Mouse (Mus musculus): ENCODE measurements at regions not wholly inside any gene's neighbourhood (a gene's known extent, or its start where the extent isn't known, plus 50 kb on each side); places are given as distances from the start of the nearest gene placed in this dataset.

DNA sequence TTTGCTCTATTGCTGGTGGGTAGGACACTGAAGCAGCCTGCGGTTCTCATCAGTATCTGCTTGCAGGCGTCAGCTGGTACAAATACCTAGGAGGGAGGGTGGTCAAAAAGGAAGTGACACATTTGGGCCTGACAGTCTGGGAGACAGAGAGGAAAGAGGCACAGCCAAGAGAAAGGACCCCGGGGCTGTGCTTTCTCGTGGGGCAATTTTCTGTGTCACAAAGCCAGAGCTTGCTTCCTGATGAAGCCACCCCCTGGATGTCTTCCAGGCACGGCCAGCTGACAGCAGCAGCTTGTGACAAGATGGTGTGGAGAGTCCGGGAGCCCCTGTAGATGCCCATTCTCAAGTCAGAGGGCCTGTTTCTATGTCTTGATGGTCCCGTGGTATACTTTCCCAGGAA lies 1181.8 kb upstream of the A1bg start:
- DNase-seq (ENCODE audit: low spot score) = no peak
- Histone ChIP-seq H3K36me3 (no peaks in the 10 kb centered on the region), H3K27me3 (ENCODE audit: low read depth, poor library complexity, severe bottlenecking) (peaks cover 32% of the 10 kb centered on the region), H3K27ac (replicated peaks) (no peak overlapping the region), H3K9me3 (replicated peaks) (peaks cover 9% of the 10 kb centered on the region; the same call in 1 of the 2 replicates), H3K4me3 (no peak overlapping the region), H3K4me1 (peaks cover 21% of the 10 kb centered on the region)
- 75% methylated on average over 7 of the region's 7 CpGs for WGBS

DNA sequence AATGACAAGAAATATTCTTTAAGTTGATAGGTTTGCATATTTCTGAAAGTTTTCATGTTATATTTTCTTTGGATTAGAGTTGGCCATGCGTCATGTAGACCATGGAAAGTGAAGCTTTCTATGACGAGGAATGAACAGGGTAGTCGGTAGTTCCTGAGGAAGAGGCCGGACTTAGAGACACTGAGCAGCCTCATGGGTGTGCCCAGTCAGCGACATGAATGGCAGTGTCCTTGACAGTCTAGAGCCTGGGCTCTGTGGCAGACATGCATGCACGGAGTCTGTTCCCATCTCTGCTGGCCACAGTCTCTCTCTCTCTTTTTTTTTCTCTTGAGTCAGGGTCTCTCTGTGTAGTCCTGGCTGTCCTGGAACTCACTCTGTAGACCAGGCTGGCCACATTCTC lies 1176.9 kb upstream of the A1bg start:
- Histone ChIP-seq H3K27me3 (ENCODE audit: low read depth, poor library complexity, severe bottlenecking) (peaks cover 15% of the 10 kb centered on the region), H3K9me3 (replicated peaks) (peaks cover 9% of the 10 kb centered on the region; the same call in 1 of the 2 replicates), H3K27ac (replicated peaks) (no peak overlapping the region), H3K4me3 (no peak overlapping the region), H3K4me1 (peaks cover 6% of the 10 kb centered on the region; the same call in 1 of the 2 replicates), H3K36me3 (no peaks in the 10 kb centered on the region)
- WGBS = 88% methylated on average over 6 of the region's 6 CpGs
- DNase-seq (ENCODE audit: low spot score) = no peak

GRCm38 (mm10) chr15:62098791-62099660 lies 1176.2 kb upstream of the A1bg start:
- H3K4me1 ChIP-seq = peaks cover 6% of the 10 kb centered on the region; the same call in 1 of the 2 replicates
- WGBS = 49% methylated on average over 16 of the region's 16 CpGs
- peaks cover 9% of the 10 kb centered on the region; the same call in 1 of the 2 replicates for H3K9me3 ChIP-seq (replicated peaks)
- H3K4me3 ChIP-seq = no peak overlapping the region
- no peak for DNase-seq (ENCODE audit: low spot score)
- H3K27ac ChIP-seq (replicated peaks) = no peak overlapping the region
- no peaks in the 10 kb centered on the region for H3K36me3 ChIP-seq
- peaks cover 9% of the 10 kb centered on the region for H3K27me3 ChIP-seq (ENCODE audit: low read depth, poor library complexity, severe bottlenecking)

- H3K27ac ChIP-seq (replicated peaks) = no peak overlapping the region
- H3K27me3 ChIP-seq (ENCODE audit: low read depth, poor library complexity, severe bottlenecking) = peaks cover 6% of the 10 kb centered on the region; the same call in 1 of the 2 replicates
- no peak overlapping the region for H3K4me3 ChIP-seq
- no peaks in the 10 kb centered on the region for H3K36me3 ChIP-seq
- H3K9me3 ChIP-seq (replicated peaks) = no peaks in the 10 kb centered on the region
- 89% methylated on average over 7 of the region's 7 CpGs for WGBS
- peaks cover 21% of the 10 kb centered on the region for H3K4me1 ChIP-seq
- DNase-seq (ENCODE audit: low spot score) = no peak
These were observed 1174.0 kb upstream of the A1bg start for GRCm38 (mm10) chr15:62096778-62097177.

DNA sequence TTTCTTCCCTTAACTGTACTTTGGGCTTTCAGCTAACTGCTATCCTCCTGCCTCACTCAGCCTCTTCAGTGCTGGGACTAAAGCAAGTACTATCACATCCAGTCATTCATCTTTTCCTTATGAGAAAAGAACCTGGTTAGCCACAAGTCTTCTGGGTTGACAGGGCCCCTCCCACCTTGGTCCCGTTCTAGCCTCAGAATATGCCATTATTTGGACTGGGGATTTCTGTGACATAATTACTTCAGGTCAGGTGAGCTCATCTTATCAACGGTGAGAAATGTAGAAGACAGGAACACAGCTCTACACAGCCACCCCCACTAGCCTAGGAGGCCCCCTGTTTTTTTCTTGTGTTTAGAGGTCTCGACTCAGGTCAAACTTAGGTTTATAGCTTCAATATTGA lies 1172.4 kb upstream of the A1bg start:
- no peak overlapping the region for H3K4me3 ChIP-seq
- no peak overlapping the region for H3K27ac ChIP-seq (replicated peaks)
- peaks cover 24% of the 10 kb centered on the region for H3K4me1 ChIP-seq
- no peaks in the 10 kb centered on the region for H3K9me3 ChIP-seq (replicated peaks)
- DNase-seq (ENCODE audit: low spot score) = no peak
- WGBS = 81% methylated on average over 3 of the region's 3 CpGs
- H3K36me3 ChIP-seq = no peaks in the 10 kb centered on the region
- H3K27me3 ChIP-seq (ENCODE audit: low read depth, poor library complexity, severe bottlenecking) = peaks cover 6% of the 10 kb centered on the region; the same call in 1 of the 2 replicates

GRCm38 (mm10) chr15:62093672-62094071 lies 1170.9 kb upstream of the A1bg start:
- no peak for DNase-seq (ENCODE audit: low spot score)
- H3K4me1 ChIP-seq = peaks cover 19% of the 10 kb centered on the region
- H3K36me3 ChIP-seq = no peaks in the 10 kb centered on the region
- peaks cover 2% of the 10 kb centered on the region; the same call in 1 of the 2 replicates for H3K27me3 ChIP-seq (ENCODE audit: low read depth, poor library complexity, severe bottlenecking)
- no peaks in the 10 kb centered on the region for H3K9me3 ChIP-seq (replicated peaks)
- no peak overlapping the region for H3K27ac ChIP-seq (replicated peaks)
- H3K4me3 ChIP-seq = no peak overlapping the region
- WGBS = 74% methylated on average over 4 of the region's 4 CpGs

GRCm38 (mm10) chr15:62092671-62093185 lies 1169.9 kb upstream of the A1bg start:
- Histone ChIP-seq H3K27ac (replicated peaks) (peak overlapping the region; percentile 33; the same call in 1 of the 2 replicates), H3K9me3 (replicated peaks) (no peaks in the 10 kb centered on the region), H3K27me3 (ENCODE audit: low read depth, poor library complexity, severe bottlenecking) (no peaks in the 10 kb centered on the region), H3K4me3 (no peak overlapping the region), H3K36me3 (no peaks in the 10 kb centered on the region), H3K4me1 (peaks cover 18% of the 10 kb centered on the region)
- DNase-seq (ENCODE audit: low spot score) = peak; percentile 23
- 11% methylated on average over 5 of the region's 5 CpGs for WGBS

DNA sequence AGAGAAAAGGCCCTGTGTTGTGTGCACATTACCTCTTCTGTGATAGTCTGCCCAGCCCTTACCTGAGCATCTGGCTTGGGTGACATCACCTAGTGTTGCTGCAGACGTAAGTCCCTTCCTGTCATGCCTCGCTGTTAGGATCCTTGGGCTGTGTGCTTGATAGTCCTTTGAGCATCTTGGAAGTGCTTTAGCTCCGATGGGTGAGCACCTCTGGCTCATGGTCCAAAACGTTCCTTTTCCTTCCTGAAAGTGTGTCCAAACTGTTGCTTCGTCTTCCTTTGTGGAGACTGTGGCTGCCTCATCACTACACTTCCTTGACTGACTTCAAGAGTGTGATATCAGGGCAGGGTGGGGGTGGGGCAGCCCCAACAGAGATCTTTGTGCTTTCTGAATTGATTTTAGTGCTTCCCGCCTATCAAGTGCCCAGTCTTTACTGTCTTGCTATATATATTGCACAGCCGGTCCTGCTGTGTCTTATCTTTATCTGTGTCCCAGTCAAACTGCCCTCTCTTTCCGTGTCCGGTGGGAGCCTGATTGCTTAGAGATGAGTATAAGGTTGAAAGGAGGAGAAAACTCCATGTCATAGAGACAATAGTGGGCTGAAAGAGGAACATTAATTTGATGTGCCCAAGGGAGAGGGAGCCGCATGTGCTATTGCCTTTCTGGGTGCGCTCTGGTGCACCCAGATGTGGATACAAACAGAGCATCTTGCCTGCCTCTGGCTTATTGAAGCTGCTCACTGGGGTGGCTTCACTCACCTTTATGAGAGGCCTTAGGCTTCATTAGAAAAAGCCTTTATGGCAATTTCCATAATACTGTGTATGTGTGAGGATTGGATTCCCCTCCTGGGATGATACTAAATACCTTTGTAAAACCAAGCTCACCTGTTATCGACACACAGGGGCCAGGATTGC lies 1169.2 kb upstream of the A1bg start:
- Histone ChIP-seq H3K36me3 (no peaks in the 10 kb centered on the region), H3K4me1 (peaks cover 18% of the 10 kb centered on the region), H3K27ac (replicated peaks) (no peak overlapping the region), H3K4me3 (no peak overlapping the region), H3K9me3 (replicated peaks) (no peaks in the 10 kb centered on the region), H3K27me3 (ENCODE audit: low read depth, poor library complexity, severe bottlenecking) (no peaks in the 10 kb centered on the region)
- WGBS = 51% methylated on average over 12 of the region's 12 CpGs
- no peak for DNase-seq (ENCODE audit: low spot score)

- DNase-seq (ENCODE audit: low spot score) = no peak
- H3K36me3 ChIP-seq = no peaks in the 10 kb centered on the region
- WGBS = 91% methylated on average over 5 of the region's 5 CpGs
- H3K27me3 ChIP-seq (ENCODE audit: low read depth, poor library complexity, severe bottlenecking) = no peaks in the 10 kb centered on the region
- H3K9me3 ChIP-seq (replicated peaks) = no peaks in the 10 kb centered on the region
- H3K27ac ChIP-seq (replicated peaks) = no peak overlapping the region
- no peak overlapping the region for H3K4me3 ChIP-seq
- peaks cover 18% of the 10 kb centered on the region for H3K4me1 ChIP-seq
These were observed 1168.3 kb upstream of the A1bg start for GRCm38 (mm10) chr15:62091144-62091543.

DNA sequence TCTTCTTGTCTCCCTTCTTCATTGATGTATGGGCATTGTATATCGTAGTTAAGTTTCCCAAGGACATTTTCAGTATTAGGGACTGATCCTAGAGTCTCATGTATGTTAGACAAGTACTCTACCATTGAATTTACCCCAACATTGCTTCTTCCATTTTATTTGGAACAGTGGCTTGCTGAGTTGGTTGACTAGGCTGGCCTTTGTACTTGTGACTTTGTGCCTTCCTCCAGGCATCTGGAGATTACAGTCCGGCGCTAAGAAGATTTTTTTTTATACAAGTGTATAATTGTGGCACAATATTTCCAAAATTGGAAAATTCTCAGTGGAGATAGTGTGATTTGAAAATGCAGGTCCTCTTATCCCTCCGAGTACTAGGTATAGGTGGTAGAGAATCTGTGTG lies 1165.5 kb upstream of the A1bg start:
- Histone ChIP-seq H3K4me3 (no peak overlapping the region), H3K9me3 (replicated peaks) (no peaks in the 10 kb centered on the region), H3K4me1 (peaks cover 18% of the 10 kb centered on the region), H3K27me3 (ENCODE audit: low read depth, poor library complexity, severe bottlenecking) (no peaks in the 10 kb centered on the region), H3K36me3 (no peaks in the 10 kb centered on the region), H3K27ac (replicated peaks) (no peak overlapping the region)
- DNase-seq (ENCODE audit: low spot score) = no peak
- WGBS = 95% methylated on average over 4 of the region's 4 CpGs

- WGBS = 59% methylated on average over 6 of the region's 6 CpGs
These were observed 1164.9 kb upstream of the A1bg start for GRCm38 (mm10) chr15:62087755-62088154.

DNA sequence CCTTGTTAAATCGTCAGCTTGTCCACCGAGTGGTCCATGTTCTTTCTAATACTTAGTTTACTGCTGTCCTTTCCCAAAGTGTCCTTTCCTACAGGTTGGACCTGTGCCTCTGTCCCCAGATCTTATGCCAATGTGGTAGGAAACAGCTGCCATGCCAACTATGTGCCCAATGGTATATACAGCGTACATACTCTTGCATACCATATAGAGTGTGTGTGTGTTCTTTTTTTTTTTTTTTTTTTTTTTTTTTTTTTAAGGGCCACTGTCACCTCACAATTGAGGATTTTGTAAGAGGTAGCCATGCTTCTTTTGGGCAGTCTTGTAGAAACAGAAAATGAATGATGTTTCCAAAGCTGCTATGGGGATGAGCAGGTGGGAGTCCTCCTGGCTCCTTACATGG lies 1163.2 kb upstream of the A1bg start:
- WGBS = 84% methylated on average over 3 of the region's 3 CpGs
- Histone ChIP-seq H3K9me3 (replicated peaks) (no peaks in the 10 kb centered on the region), H3K4me3 (no peak overlapping the region), H3K4me1 (no peaks in the 10 kb centered on the region), H3K36me3 (no peaks in the 10 kb centered on the region), H3K27me3 (ENCODE audit: low read depth, poor library complexity, severe bottlenecking) (no peaks in the 10 kb centered on the region), H3K27ac (replicated peaks) (no peak overlapping the region)
- DNase-seq (ENCODE audit: low spot score) = no peak

More at GRCm38 (mm10) chr15:62087755-62088154, 1164.9 kb upstream of the A1bg start:
- H3K36me3 ChIP-seq = no peaks in the 10 kb centered on the region
- H3K27me3 ChIP-seq (ENCODE audit: low read depth, poor library complexity, severe bottlenecking) = no peaks in the 10 kb centered on the region
- no peak overlapping the region for H3K27ac ChIP-seq (replicated peaks)
- H3K4me3 ChIP-seq = no peak overlapping the region
- DNase-seq (ENCODE audit: low spot score) = no peak
- H3K4me1 ChIP-seq = peaks cover 13% of the 10 kb centered on the region
- no peaks in the 10 kb centered on the region for H3K9me3 ChIP-seq (replicated peaks)

All from midbrain, embryonic 10.5 days (tissue).